In the genomic region with DNA sequence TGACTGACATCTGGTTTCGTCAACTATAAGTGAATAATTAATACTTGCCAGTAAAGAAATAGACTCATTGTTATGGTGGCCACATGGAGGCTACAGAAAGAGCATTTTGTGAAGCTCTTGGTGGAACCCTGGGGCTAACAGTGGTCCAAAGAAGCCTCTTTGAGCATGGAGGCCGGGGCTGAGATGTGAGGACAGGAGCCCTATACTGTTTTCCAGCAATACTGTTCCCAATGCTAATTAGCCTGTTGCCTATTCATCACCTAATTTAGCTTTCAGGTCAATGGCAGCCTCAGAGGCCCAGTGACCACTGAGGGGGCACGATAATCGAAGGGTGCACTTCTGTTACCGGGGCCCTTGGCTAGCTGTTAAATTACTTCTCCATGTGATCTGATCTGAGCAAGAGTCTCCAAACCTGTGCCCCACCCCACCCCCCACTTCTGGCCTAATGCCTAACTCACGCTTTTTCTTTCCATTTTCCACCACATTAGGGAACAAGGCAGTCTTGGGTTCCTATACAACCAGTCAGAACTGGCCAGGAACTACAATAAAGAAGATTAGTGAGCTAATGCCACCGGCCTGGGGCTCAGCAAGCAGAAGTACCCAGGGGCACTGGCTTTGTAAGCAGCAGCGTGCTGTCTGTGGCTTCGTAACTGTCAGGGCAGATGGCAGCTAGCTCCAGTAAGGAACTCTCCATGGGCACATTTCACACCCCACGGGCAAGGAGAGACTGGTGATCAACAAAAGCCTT, we compare ENCODE assay signal across 9 mouse cellular contexts. TPM values are rescaled to one million over a fixed set of nuclear protein-coding genes. Genes with fewer than 3 reads are reported as not detected.
DNase-seq lines count a peak whose midpoint lies in the region; ATAC-seq and TF ChIP-seq lines count a peak whose summit lies in the region.
"Had no signal": no experiment of that assay in that cellular context is flagged by ENCODE, and none has a peak within 500 bp of the region (broad histone marks: within the 10 kb centered on the region; RNA-seq: fewer than 3 reads in every experiment).

No protein-coding gene starts in this region.

- no peaks in the 10 kb centered on the region for H3K27me3 ChIP-seq in spleen, adult 2 months (ENCODE audit: control insufficient read depth, insufficient read depth, low read length)
- H3K27me3 ChIP-seq in forebrain, embryonic 11.5 days (ENCODE audit: control insufficient read depth, insufficient read depth, low read length) = no peaks in the 10 kb centered on the region

- peak overlapping the region; percentile 35; the same call in 1 of the 2 replicates for H3K9ac ChIP-seq in forebrain, embryonic 11.5 days (ENCODE audit: low read length)
- H3K9ac ChIP-seq: liver, embryonic 14.5 days had no signal

- 18% methylated on average over 10 of the region's 10 CpGs for WGBS in spleen, adult 2 months
- 16% methylated on average over 10 of the region's 10 CpGs for WGBS in forebrain, embryonic 11.5 days

- no peak for DNase-seq in spleen, adult 2 months (ENCODE audit: low read depth in 1 of 2, low spot score in 2 of 2)
- no peak for DNase-seq in spleen, postnatal 14 days (ENCODE audit: low spot score in 2 of 2)
- DNase-seq in forebrain, embryonic 11.5 days (ENCODE audit: low spot score) = peak; percentile 72
- peak; percentile 32 for DNase-seq in mesoderm, embryonic 11.5 days (ENCODE audit: low read depth, low spot score)
- DNase-seq in frontal cortex, adult 2 months (ENCODE audit: extremely low spot score in 1 of 2, low spot score in 1 of 2) = no peak
- DNase-seq in adrenal gland, postnatal 14 days = no peak
- no peak for DNase-seq in adipocyte (ENCODE audit: low spot score)

- peak overlapping the region; percentile 94 for H3K27ac ChIP-seq in spleen, adult 2 months (ENCODE audit: insufficient read depth, low read length)
- H3K27ac ChIP-seq in forebrain, embryonic 11.5 days (ENCODE audit: low read depth, low read length) = peak overlapping the region; percentile 72
- H3K27ac ChIP-seq: liver, embryonic 14.5 days had no signal

- H3K4me2 ChIP-seq in forebrain, embryonic 11.5 days (ENCODE audit: low read depth, low read length, severe bottlenecking) = peak overlapping the region; percentile 94

- H3K36me3 ChIP-seq in spleen, adult 2 months (ENCODE audit: control insufficient read depth, insufficient read depth, low read length) = no peaks in the 10 kb centered on the region
- no peaks in the 10 kb centered on the region; the same call in 1 of the 2 replicates for H3K36me3 ChIP-seq in forebrain, embryonic 11.5 days (ENCODE audit: control insufficient read depth, insufficient read depth, low read length)

- peaks cover 48% of the 10 kb centered on the region; the same call in 1 of the 2 replicates for H3K4me1 ChIP-seq in spleen, adult 2 months (ENCODE audit: control insufficient read depth, insufficient read depth, insufficient read length)
- H3K4me1 ChIP-seq in forebrain, embryonic 11.5 days (replicated peaks; ENCODE audit: control insufficient read depth, insufficient read depth, low read length) = peaks cover 18% of the 10 kb centered on the region

- TF ChIP-seq CTCF in spleen, adult 2 months (IDR thresholded peaks at IDR 0.05; ENCODE audit: extremely low read depth, insufficient read depth, insufficient read length, insufficient replicate concordance) = no peak

- TF ChIP-seq POLR2A in spleen, adult 2 months (IDR thresholded peaks at IDR 0.05; ENCODE audit: low read depth, low read length) = no peak

- H3K4me3 ChIP-seq in spleen, adult 2 months (ENCODE audit: extremely low read depth, insufficient read depth, insufficient read length) = peak overlapping the region; percentile 96
- no peak overlapping the region for H3K4me3 ChIP-seq in forebrain, embryonic 11.5 days (ENCODE audit: low read depth, low read length)

- no peaks in the 10 kb centered on the region for H3K9me3 ChIP-seq in forebrain, embryonic 11.5 days (ENCODE audit: control insufficient read depth, low read length)

- ATAC-seq in forebrain, embryonic 11.5 days (replicated peaks; ENCODE audit: low FRiP score) = peak; percentile 56
- no peak for ATAC-seq in inflammation-experienced regulatory T-cells, adult 6 months

RNA-seq across cellular contexts. Expression of a gene that starts 2.7 kb away (rescaled TPM):
- 41.4 and 43.1 TPM in 2 replicates for polyA plus RNA-seq in spleen, adult 2 months (2012; rRNA removed)
- 49.9 and 50.9 TPM in 2 replicates for polyA plus RNA-seq in forebrain, embryonic 11.5 days (2014; fragmentation: Nextera tagmentation; extraction: Ambion mirVana)
- polyA plus RNA-seq in inflammation-experienced regulatory T-cells, adult 6 months (2017; shearing (Covaris generic)) = 10 to 100 TPM; 64.0 to 82.6 (median 70.0) TPM
- polyA plus RNA-seq in frontal cortex, adult 2 months (2012; rRNA removed) = 211 and 223 TPM in 2 replicates
- total RNA-seq in adrenal gland, postnatal 14 days (2021) = 47.1 and 47.7 TPM in 2 replicates

Comparison
In these comparisons a context has a peak if more than half of its experiments do, and no peak if none do; other contexts are left out.
1. DNase-seq: peak in forebrain, embryonic 11.5 days (single experiment) and mesoderm, embryonic 11.5 days (single experiment); none in spleen, adult 2 months (0 of 2), spleen, postnatal 14 days (0 of 2), frontal cortex, adult 2 months (0 of 2), adrenal gland, postnatal 14 days (single experiment) and adipocyte (single experiment).